Mouse (Mus musculus) layer of hippocampus, adult 9-10 months (tissue): ENCODE data around the gene Prss46.

Source experiments
- DNase-seq: peaks from one replicate; pipeline ENCODE4 v3.0.0; 2022; ENCODE audit warnings: low spot score

The Prss46 gene

GRCm38 (mm10) chr9:110896595-110896994 is 52.3 kb downstream of the Prss46 start:
- DNase-seq: no peak

- DNase-seq: no peak
Measured at GRCm38 (mm10) chr9:110899451-110900008, 55.2 kb downstream of the Prss46 start.

- DNase-seq: no peak
Measured at GRCm38 (mm10) chr9:110901204-110901603, 56.9 kb downstream of the Prss46 start.

- no peak for DNase-seq
Measured at GRCm38 (mm10) chr9:110902271-110902670, 58.0 kb downstream of the Prss46 start.
